Mouse (Mus musculus): Measurements from ENCODE around the gene Rassf1.

Rassf1 gene

DNA sequence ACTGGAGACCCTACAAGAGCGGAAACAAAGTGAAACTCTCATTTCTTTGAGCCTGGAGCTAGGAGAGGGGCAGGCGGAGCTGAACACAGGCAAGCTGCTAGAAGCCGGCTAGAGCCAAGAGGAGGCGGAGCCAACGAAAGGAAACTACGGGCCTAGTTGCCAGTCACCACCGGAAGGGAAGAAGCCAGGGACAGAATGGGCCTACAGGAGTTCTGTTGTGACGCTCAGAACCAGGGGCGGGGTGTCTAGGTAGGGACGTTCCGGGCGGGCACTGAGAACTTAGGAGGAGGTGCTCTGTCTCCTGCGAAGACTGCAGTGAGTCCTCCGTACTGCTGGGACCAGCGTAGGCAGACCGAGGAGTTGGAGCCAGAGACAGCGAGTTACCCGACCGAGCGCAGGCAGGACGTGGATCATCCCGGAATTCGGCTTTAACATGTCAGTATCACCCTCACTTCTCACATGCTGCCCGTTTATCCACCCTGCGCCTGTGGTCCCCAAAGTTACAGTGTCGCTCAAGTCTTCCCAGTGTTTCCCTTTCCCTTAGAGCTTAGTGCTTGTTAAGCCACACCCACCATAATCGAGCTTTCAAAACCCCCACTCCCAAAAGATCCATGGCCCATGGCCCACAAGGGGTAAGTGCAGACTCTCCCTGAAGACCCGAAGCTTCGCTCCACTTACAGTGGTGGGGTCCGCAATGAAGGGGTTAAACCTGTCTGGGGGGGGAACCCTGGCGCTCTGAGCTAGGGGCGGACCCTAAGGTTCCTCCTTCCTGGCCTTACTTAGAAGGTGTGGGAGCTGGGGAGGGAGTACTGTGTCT, 29.4 kb downstream of the Rassf1 start, which contains the start of gene Hyal3:
Gene Hyal3 (plus strand): TSS at position 318 of the 817 bp plus-strand sequence.
- DNase-seq (ENCODE audit: low spot score), result peak; percentile 85

DNA sequence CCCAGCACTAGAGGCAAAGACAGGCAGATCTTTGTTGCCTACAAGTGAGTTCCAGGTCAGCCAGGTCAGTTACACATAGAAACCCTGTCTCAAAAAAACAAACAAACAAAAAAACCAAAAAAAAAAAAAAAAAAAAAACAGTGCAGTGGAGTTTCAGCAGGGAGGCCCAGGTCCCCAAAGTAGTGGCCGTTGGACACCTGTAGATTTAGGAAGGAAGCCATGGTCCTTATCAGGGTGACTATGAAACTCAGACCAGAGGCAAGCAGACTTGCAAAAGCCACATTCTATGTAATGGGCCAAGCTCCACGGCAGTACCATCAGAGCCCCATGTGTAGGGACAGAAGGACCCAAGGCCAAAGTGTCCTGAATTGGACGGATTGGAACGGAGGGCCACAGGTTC, 30.2 kb downstream of the Rassf1 start:
- DNase-seq (ENCODE audit: low spot score), result no peak

DNA sequence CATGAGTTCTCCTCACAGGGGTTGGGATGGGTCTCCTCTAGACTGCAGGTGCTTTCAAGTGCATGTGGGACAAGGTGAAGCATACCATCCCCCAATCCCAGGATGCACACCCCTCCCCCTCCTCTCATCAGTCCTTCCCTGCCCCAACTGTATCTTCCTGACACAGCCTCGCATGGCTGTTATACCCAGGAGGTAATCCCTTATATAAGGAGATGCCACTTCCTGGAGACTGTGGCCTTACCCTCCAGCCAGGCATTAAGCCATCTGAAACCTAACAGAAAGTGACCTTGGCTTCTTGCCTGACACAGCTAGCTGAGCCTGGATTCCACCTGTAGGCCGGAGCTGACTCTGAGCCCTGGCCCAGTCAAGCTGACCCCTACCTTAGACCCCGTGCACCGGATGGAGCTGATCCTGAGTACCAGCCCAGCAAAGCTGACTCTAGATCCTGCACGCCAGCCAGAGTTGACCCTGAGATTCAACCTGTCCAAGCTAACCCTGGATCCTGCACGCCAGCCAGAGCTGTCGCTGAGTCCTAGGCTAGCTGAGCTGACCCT, 31.2 kb downstream of the Rassf1 start:
- DNase-seq (ENCODE audit: low spot score), result no peak

DNA sequence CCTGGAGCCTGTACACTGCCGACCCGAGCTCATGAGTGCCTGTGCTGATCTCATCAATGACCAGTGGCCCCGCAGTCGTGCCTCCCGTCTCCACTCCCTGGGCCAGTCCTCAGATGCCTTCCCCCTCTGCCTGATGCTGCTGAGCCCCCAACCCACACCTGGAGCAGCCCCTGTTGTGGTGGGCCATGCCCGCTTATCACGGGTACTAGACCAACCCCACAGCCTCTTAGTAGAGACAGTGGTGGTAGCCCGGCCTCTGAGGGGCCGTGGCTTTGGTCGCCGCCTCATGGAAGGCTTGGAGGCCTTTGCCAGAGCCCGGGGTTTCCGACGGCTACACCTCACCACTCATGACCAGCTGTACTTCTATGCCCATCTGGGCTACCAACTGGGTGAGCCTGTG, 31.8 kb downstream of the Rassf1 start:
- no peak for DNase-seq (ENCODE audit: low spot score)

DNA sequence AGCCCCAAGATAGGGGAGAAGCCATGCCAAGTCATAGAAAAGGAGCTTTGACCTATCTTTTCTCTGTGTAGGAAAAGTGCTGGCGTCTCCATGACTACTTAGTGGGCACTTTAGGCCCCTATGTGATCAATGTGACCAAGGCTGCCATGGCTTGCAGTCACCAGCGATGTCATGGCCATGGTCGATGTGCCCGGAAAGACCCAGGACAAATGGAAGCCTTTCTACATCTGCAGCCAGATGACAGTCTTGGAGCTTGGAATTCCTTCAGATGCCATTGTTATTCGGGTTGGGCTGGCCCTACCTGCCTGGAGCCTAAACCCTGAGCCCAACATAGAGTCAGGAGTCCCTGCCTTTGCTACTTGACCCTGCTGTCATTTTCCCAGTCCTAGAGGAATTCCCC, 35.1 kb downstream of the Rassf1 start:
- no peak for DNase-seq (ENCODE audit: low spot score)

DNA sequence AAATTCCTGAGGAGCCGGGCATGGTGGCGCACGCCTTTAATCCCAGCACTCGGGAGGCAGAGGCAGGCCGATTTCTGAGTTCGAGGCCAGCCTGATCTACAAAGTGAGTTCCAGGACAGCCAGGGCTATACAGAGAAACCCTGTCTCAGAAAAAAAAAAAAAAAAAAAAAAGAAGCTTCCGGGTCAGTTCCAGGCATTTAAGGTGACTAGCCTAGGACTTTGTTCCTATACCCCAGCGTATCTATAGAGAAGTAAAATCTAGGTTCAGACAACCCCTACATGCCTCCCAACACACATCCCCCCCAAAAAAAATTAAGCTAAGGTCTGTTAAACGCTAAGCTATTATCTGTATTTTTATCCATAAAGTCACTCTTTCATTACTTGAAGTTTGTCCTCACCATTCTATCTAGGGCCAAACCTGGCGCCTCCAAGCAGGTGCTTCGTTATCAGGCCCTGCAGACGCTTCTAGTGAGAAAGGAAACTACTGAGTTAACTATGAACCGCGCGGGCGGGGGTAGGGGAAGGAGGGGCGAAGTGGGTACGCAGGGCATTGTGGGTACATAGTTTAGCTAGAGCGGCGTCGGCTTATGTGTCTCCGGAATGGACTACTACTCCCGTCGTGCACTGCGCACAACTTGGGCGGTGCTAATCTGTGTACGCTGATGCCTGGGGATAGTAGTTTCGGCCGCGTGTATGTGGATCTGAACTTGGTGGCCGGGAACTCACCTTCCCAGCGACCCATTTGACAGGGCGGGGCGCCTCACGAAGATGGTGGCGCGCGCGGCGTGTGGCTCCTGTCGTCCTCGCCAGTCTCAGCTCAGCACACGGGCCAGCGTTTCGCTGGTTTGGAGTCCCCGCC, 35.8 kb downstream of the Rassf1 start, which contains the start of gene Ifrd2:
Gene Ifrd2 (plus strand): TSS at position 669 of the 859 bp plus-strand sequence.
- DNase-seq (ENCODE audit: low spot score), result peak; percentile 99

DNA sequence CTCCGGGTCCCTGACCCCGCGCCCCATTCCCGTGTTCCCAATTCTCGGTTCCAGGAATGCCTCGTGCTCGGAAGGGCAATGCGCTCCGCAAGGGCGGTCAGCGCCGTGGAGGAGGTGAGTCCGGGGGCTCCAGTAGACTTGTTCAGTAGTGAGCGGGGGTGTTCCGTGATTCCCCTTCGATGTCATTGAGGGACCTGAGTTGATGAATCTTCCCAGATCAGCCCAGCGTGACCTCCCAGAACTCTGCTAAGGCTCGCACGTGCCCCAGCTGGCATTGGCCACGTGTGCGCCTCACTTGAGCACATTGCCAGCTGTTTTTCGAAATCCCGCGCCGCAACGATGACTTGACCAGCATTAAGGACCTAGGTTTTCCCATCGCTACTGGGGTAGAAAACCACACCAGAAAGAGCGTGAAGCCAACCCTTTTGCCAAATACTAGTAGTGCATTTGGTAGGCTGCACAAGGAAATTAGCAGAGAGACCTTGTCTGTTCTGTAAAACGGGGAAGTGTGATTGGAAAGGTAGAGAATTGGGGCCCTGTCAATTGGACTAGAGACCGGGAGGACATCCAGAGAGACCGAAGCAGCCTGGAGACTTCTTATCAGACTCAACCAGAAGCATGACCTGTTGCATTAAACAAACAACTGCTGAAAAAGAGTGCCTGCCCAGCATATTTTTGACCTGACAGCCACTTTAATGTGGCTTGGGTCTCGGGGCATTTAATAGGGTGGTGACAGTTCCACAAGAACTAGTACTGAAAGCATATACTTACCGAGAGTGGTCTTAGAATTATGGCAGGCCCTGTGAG, 36.7 kb downstream of the Rassf1 start:
- DNase-seq (ENCODE audit: low spot score), result peak; percentile 80

DNA sequence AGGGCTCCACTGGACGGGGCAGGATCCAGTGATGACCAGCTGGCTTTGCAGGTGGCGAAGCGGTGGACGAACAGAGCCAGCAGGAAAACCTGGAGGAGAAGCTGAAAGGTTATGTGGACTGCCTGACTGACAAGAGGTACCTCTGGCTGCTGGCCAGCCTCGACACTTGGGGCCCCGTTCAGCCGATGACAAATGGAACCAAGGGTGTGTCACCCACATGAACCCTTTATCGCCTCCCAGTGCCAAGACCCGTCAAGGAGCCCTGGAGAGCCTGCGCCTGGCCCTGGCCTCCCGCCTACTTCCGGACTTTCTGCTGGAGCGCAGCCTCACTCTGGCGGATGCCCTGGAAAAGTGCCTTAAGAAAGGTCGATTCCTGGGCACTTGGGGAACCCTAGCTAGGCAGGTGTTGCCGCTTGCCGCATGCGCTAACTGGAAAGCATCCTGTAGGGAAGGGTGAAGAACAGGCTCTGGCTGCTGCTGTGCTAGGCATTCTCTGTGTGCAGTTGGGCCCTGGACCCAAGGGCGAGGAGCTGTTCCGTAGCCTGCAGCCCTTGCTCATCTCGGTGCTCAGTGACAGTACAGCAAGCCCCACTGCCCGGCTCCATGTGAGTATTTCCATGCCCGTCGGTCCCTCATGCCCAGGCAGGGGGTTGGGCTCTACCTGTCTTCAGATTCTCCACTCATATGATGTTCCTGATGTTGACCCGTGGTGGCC, 38.9 kb downstream of the Rassf1 start:
- peak; percentile 76 for DNase-seq (ENCODE audit: low spot score)

DNA sequence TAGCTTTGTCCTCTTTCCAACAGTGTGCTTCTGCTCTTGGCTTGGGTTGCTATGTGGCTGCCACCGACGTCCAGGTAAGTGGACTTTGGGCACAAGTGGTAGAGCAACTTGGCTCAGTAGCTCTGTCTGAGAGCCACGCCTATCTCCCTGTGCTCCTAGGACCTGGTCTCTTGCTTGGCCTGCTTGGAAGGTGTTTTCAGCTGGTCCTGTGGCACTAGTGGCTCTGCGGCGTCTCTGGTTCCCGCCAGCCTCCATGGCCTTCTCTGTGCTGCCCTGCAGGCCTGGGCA, 39.4 kb downstream of the Rassf1 start:
- DNase-seq (ENCODE audit: low spot score), result no peak

DNA sequence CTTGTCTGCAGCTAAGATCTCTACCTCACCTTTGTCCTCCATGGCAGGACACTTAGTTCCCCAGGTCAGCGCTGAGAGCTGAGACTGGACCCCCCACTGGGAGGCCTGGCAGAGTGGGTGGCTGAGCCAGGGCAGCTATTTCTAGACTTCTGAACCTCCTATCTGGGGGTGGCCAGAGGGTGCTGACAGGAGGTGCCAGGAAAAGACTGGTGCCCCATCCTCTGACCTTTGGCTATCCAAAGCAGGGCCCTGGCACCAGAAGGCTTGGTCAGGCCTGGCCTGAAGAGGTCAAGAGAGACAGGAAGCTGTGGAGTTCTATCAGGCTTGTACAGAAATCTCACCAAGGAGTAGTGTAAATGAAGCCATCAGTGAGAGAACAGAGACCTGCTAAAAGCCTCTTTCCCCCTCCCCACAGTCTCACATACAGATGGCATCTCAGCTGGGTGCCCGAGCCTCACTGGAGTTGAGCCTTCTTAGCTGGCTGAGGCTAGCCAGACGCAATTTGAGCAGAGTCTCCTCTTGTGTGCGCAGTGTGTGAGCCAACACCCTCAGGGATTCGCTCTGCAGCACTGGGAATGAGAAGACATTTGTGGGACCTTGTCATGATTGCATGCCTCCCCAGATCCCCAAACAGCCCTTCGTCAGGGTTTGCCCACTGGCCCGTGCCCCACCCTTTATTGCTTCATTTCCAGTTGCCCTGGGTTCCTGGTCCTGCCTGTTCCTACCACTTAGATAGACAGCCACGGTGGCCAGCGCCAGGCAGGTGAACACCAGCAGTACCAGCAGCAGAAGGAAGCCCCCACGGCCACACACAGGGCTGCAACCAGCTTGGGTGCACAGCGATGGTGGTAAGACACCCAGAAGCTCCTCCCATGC, 42.0 kb downstream of the Rassf1 start:
- no peak for DNase-seq (ENCODE audit: low spot score)

DNA sequence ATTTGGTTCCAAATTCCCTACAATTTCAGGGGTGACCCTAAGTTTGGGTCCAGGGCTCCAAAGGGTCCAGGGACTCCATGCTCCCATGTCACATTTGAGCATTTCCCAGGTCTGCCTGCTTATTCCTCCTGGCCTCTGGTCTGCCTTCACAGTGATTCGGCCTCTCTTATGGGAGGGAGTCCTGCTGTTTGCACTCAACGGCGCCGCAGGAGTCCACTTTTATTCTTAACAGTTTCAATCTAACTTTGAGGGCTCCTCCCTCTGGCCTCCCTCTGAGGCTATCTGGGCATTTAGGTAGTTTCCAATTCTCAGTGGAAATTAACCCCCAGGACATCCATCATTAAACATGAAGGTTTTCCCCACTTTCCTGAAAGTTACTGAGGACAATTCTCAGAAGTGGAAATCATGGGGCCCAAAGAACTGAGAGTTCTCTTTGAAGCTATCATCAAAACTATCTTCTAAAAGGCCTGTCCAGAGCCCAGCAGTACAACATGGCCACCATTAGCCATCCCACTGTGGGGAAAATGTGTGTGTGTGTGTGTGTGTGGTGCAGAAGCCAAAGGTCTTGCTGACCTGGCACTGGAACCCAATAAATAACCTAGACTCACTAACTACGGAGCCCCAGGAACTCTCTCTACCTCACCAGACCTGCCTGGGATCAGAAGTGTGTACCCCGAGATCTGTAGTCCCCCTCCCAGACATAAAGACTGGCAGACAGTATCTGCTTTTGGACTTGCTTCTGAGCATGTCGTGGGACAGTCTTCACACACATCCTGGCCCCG, 43.1 kb downstream of the Rassf1 start:
- no peak for DNase-seq (ENCODE audit: low spot score)

DNA sequence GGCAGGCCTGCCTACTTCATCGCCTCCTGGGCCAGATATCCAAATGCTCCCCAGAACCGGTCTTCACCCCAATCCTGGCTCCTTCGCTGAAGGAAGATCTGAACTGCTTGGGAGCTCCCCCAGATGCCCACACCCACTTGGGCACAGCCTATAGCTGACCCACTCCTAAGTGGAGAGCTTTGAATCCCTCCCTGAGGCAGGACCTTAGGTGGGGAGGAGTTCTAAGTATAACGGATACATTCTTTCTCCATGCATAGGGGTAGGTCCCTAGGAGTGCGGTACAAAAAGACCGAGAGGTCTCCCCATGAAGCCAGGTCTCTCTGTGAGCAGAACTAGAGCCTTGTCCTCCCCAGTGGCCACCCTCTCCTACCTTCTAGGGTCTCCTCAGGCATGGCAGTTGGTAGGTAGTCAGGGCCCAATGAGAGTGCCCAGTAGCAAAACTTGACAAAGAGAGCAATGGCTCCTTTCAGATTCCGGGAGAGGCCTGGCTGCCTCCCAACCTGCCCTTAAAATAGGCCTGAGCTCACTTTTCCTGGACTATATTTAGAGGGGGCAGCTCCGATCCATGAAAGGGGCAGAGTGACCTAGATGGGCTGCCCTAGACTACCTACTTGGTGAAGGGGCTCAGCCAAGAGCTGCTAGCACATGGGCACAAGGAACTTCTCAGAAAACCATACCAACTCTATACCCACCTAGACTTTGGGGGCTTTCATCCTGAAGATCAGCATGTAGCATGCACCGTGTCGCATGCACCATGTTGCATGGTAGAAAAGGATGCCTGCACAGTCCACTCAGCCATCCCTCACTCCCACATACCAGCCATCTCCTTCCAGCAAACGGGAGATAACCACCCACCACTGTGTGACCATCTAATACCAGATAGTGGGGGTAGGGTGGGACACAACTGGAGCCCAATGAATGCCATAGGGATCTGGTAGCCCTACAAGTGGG, 45.5 kb downstream of the Rassf1 start:
- DNase-seq (ENCODE audit: low spot score), result no peak

DNA sequence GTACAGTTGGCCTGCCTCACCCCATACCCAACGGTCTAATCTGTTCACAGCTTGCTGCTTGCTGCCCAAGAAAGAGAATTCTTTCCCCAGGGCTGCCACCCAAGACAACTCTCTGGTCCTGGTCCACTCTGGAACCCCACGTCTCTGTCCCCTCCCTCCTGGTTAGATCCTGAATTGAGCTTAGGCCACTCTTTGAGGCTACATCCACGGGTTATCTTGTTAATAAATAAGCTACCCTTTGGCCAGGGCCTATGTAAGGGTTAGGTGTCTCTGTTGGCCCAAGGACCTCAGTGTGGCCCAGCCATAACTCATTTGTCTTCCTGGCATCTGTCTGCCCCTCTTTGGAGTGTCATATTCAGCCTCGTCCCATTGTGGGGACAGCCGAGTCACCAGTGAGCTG, 47.0 kb downstream of the Rassf1 start:
- no peak for DNase-seq (ENCODE audit: low spot score)

DNA sequence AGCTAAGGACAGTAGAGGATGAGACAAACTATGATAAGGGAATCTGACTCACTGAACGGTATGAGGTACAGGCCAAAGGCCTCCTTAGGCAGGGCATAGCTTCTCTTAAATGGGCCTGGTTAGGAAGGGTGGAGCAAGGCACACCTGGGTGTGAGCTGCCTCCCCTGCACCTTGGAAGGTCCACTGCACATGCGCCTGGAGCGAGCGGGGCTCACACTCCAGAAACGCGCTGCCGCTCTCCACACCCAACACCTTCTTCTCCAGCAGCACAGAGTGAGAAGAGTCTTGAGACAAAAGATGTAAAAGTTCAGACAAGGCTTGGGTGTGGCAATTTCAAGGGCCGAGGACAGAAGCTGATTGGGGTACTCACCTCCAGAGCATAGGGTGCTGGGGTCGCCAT, 48.1 kb downstream of the Rassf1 start:
- DNase-seq (ENCODE audit: low spot score), result no peak

DNA sequence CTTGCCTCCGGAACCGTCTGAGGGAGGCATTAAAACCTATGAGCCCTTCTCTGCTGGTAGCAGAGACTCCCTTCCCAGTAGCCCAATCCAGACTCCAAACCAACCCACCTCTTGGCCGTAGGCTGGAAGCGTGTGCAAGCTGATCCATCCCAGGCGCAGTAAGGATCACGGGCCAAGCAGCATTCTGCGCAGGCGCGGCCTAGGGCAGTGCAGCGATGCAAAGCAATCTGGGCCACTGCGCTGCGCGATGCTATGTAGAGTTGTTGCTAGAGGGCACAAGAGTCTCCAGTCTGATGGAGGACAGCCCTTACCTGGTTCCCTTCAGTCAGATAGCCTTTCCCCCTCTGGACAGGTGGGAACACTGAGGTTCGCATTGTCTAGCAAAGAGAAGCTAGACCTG, 48.5 kb downstream of the Rassf1 start:
- no peak for DNase-seq (ENCODE audit: low spot score)

DNA sequence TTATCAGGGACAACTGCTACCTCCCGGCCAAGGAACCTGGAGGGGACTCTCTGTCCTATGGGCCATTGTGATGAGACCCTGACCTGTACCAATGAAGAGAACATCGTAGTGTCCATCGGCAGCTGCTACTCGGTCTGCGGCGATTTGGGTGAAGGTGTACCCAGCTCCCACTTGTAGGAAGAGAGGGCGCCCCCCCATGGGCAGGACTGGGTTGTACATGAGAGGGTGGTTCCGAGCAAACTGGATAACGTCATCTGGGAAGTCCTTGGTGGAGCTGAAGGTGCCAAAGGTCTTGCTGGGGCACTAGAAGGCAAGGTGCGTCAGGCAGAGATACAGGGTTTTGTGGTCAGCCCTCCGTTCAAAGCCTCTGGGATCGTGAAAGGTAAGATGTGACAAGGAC, 49.4 kb downstream of the Rassf1 start:
- DNase-seq (ENCODE audit: low spot score), result no peak

DNA sequence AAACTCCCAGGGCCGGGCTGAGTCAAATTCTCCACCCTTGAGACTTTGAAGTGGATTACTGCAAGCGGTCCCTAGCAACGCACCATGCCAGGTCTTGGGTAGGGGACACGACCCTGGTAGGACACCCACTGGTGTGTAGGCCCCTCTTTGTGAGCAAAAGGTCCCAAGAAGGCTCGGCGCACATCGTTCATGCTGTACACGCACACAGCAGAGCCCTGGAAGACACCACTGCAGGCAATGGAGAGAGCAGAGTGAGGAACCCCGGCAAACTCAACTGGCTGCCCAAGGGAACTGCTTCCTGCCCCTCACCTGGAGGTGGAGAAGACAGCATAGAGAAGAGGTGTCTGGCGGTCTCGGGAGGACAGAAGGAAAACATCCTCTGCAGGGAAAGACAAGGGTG, 49.9 kb downstream of the Rassf1 start:
- DNase-seq (ENCODE audit: low spot score), result no peak

DNA sequence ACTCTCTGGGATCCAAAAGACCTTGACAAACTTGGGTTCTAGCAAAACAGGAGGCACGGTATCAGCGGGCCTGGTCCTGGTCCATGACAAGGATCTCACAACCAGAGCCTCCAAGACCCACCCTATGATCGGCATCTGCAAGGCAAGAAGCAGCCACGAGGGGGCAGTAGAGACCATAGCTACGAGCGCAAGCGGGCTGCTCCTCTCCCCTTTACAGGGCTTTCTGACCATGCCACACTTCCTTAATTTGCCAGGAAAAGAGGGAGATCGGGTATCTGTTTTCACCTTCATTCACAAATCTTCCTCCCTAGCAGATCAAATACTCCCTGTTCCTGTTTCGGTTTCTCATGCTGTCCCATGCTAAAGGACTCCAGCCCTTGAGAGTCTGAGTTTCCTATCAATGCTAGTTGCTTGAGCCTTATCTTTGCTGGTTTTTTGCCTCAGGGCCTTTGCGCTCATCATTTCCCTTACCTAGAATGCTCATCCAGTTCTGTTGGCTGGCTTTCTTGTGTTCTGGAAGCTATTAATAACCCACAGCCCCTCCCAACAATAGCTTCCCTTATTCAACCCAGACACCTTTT, 50.8 kb downstream of the Rassf1 start:
- peak; percentile 88 for DNase-seq (ENCODE audit: low spot score)
